Mouse (Mus musculus) lung, postnatal 4 days (tissue): ENCODE results near the gene Ppp2r3a.

Experiments
- DNase-seq, 2 experiments: peaks; one replicate each; pipeline ENCODE4 v3.0.0; 2021

The Ppp2r3a gene

GRCm38 (mm10) chr9:101250981-101251643, 483 bp downstream of the Ppp2r3a start:
- DNase-seq, result peak in 1 of 2 experiments; percentile 78

GRCm38 (mm10) chr9:101250486-101250885, 1.1 kb downstream of the Ppp2r3a start:
- no peak for DNase-seq

- no peak for DNase-seq
These were observed 2.0 kb downstream of the Ppp2r3a start for GRCm38 (mm10) chr9:101249626-101250025.

GRCm38 (mm10) chr9:101247541-101247940, 4.1 kb downstream of the Ppp2r3a start:
- DNase-seq, result no peak

GRCm38 (mm10) chr9:101245493-101245892, 6.1 kb downstream of the Ppp2r3a start:
- no peak for DNase-seq

GRCm38 (mm10) chr9:101243711-101244110, 7.9 kb downstream of the Ppp2r3a start:
- no peak for DNase-seq

- no peak for DNase-seq
These were observed 11.4 kb downstream of the Ppp2r3a start for GRCm38 (mm10) chr9:101240161-101240560.

GRCm38 (mm10) chr9:101235786-101236185, 15.8 kb downstream of the Ppp2r3a start:
- DNase-seq, result no peak

- no peak for DNase-seq
These were observed 19.6 kb downstream of the Ppp2r3a start for GRCm38 (mm10) chr9:101232034-101232433.

GRCm38 (mm10) chr9:101230028-101230427, 21.6 kb downstream of the Ppp2r3a start:
- no peak for DNase-seq

GRCm38 (mm10) chr9:101228892-101229291, 22.7 kb downstream of the Ppp2r3a start:
- DNase-seq, result no peak

- DNase-seq, result no peak
These were observed 43.6 kb downstream of the Ppp2r3a start for GRCm38 (mm10) chr9:101207984-101208383.

- DNase-seq, result no peak
These were observed 45.1 kb downstream of the Ppp2r3a start for GRCm38 (mm10) chr9:101206516-101206915.

- DNase-seq, result no peak
These were observed 46.4 kb downstream of the Ppp2r3a start for GRCm38 (mm10) chr9:101205216-101205615.

GRCm38 (mm10) chr9:101204059-101204458, 47.5 kb downstream of the Ppp2r3a start:
- DNase-seq, result no peak

GRCm38 (mm10) chr9:101200627-101201026, 51.0 kb downstream of the Ppp2r3a start:
- no peak for DNase-seq

GRCm38 (mm10) chr9:101198804-101199203, 52.8 kb downstream of the Ppp2r3a start:
- DNase-seq, result no peak

GRCm38 (mm10) chr9:101198261-101198660, 53.3 kb downstream of the Ppp2r3a start:
- no peak for DNase-seq

- DNase-seq, result peak; percentile 58 to 84
These were observed 69.5 kb downstream of the Ppp2r3a start for GRCm38 (mm10) chr9:101181962-101182701.

- no peak for DNase-seq
These were observed 70.3 kb downstream of the Ppp2r3a start for GRCm38 (mm10) chr9:101181291-101181690.

- no peak for DNase-seq
These were observed 71.4 kb downstream of the Ppp2r3a start for GRCm38 (mm10) chr9:101180234-101180633.

GRCm38 (mm10) chr9:101160627-101161026, 91.0 kb downstream of the Ppp2r3a start:
- no peak for DNase-seq

GRCm38 (mm10) chr9:101160092-101160491, 91.5 kb downstream of the Ppp2r3a start:
- no peak for DNase-seq

- peak in 1 of 2 experiments; percentile 29 for DNase-seq
These were observed 92.2 kb downstream of the Ppp2r3a start for GRCm38 (mm10) chr9:101159431-101159830.
